Mouse (Mus musculus) brain, adult 2 months (tissue): ENCODE measurements at regions not wholly inside any gene's neighbourhood (a gene's known extent, or its start where the extent isn't known, plus 50 kb on each side); places are given as distances from the start of the nearest gene placed in this dataset.
A peak's percentile ranks its signal among the peaks of the same experiment; 100 is the strongest.

Experiments used
- DNase-seq: peaks from one replicate; pipeline ENCODE4 v3.0.0; 2011; ENCODE audit warnings: low read depth, low spot score

- DNase-seq, result no peak
Measured at GRCm38 (mm10) chr9:17454397-17454796, 837.5 kb upstream of the Chordc1 start.

- DNase-seq, result no peak
Measured at GRCm38 (mm10) chr9:17466379-17466778, 825.5 kb upstream of the Chordc1 start.

GRCm38 (mm10) chr9:17484701-17485422, 807.1 kb upstream of the Chordc1 start:
- DNase-seq, result peak; percentile 75

DNA sequence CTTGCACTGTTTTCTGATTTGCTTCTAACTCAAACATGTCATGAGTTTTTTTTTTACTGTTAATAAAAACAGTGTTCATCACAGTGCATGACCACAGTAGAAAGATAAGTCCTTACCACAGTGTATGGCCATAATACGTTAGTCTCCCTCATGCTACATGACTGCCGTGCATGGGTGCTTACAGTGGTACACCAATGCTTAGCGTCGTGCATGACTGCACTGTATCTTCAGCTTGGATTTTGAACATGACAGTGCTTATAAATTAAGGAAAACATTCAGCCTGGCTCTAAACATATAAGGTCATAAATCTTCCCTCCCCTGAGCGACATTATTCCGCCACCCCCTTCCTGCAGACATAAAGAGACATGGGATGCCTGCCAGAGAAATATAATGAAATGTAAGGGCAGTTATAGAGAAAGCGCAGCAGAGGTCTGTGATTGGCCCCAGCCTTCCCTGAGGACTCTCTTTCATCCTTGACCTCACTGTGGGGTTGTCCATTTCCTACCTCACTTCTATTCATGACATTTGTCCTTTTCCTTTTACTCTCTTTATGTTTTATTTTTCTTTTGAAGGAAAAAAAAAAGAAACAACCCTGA, 791.7 kb upstream of the Chordc1 start:
- no peak for DNase-seq

GRCm38 (mm10) chr9:17508744-17509143, 783.2 kb upstream of the Chordc1 start:
- DNase-seq, result no peak

DNA sequence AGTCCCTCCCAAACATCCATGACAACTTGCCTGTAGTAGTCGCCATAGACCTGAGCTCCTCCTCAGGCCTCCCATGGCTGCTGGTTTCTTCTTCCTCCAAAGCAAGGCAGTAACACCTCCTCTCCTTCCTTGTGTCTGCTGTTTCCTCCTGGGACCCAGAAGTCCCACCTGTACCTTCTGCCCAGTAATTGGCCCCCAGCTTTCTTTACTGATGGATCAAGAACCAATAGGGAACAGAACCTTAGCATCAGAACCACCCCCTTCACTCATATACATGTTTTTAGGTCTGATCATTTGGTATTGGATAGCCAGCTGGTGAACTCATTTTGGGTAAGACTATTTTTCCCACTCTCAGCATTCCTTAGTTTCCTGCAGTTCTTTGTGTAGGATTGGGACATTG, 735.7 kb upstream of the Chordc1 start:
- no peak for DNase-seq

DNA sequence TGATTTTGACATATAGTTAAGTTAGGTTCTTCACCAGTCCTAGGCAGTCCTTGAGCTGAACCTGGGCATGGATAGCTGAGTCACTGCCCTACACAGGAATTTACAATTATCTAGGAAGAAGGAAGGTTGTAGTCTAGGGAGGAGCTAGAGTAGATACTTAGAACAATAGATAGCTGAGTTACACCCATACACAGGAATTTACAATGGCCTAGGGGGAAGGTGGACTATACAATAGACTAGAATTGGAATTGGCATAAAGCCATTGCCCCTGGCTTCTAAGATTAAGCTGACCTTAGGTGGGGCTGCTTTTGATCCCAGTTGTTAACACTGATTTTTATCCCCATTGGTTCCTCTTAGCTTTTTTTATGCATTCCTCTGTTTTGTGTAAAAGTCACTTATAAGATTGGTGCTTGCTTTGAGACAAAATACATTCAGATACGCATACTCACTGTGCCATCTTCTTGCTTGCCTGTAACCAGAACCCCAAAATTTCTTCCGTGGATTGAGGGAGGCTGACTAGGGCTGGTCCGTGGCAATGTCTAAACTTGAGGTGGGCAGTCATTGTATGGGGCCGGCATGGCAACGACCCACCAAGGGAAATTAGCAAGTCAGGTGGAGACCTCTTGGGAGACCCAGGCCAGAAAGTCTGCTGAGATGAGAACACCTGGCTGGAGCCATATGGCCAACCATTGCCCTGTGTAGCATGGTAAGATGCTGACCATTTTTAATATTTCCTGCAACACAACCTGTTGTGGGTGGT, 734.1 kb upstream of the Chordc1 start:
- DNase-seq, result no peak

DNA sequence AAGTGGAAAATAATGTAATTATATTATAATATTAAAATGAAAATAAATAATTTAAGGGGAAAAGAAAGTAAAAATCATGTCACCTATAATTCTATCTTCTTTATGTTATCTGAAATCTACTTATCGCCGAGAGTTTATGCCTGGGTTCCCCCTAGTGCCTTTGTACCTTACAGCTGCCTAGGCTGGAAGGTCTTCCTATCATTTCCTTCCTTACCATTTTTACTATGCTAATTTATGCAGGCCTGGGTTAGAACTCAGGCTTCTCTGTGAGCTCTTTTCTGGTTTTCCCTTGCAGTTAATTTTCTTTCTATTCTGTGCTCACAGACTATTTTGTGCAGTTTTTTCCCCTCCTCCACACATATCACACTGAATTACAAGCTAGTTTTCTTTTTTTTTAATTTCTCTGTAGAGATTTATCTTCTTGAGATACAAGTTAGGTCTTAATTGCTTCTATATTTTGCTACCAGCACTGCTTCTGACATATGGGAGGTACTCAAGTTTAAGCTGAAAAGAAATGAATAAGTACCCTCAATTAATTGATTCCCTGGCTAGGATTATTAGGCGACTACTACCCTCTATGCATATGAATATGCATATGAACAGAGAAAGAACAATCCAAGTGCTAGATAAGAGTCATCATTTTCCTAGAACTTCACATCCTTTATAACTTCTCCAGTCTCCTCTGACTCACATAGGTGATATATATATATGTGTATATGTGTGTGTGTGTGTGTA, 724.0 kb upstream of the Chordc1 start:
- DNase-seq, result peak; percentile 10

DNA sequence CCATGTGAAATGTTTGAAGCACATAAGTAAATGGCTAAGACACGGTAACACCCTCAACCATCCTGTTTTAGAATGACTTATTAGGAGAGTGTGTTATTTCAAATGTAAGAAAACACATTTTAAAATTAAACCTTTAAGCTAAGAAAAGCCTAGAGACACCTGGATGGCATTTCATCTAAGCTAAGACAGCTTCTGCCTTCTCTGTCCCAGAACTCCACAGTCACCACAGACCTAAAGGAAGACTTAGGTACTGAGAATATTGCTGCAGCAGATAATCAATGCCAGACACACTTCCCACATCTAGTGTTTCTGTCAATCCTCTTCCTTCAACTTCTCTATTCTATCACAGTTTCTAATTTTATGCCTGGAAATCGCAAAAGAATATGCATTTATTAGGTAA, 704.4 kb upstream of the Chordc1 start:
- peak; percentile 0 for DNase-seq

- DNase-seq, result peak; percentile 2
Measured at GRCm38 (mm10) chr9:17587968-17588550, 703.9 kb upstream of the Chordc1 start.

- DNase-seq, result no peak
Measured at GRCm38 (mm10) chr9:17611146-17611545, 680.8 kb upstream of the Chordc1 start.

DNA sequence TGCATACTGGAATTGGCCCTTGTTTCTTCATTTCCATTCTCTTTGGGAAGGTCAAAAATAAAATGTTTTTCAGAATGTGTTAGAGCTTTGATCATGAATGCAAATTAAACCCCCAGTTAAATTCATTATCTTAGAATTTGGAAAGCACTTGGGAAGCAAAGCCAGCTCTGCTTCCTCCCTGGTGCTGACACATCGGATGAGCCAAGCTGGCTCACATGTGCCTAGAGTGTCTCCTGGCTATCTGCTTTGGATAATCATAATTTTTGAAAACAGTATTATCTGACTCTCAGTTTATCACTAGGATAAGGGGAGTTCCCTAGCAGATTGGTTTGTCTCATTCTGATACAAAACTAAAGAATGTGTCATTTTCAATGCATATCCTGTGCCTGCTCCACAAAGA, 649.4 kb upstream of the Chordc1 start:
- DNase-seq, result peak; percentile 20

DNA sequence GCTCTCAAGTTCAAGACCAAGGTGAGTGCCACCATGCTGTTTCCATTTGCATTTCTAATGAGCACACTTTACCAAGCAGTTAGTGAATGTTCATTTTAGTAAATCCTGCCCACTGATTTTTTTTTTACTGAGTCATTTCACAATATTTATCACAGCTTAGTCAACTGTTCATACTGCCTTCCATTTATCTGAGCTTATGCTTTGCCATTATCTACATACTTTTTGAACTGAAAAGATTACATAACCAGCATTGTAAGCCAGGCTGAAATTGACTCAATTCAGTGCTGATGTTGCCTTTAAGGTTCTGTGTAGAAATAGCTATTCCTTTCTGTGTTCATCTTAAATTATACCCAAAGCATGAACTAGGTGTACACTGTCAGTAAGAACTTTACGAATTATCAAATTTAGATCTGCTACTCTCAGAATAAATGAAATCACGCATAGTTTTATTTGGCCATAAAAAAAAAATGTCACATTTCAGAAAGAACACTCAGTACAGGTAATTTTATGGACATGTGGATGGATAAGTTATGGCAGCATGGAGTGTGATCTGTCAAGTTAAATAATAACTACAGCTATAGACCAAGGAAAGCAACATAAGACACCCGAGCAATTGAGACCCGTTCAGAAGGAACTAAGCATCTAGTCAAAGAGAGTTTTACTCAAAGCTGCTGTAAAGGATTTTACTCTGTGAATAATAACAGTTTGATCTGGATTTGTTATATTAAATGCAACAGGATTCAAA, 645.9 kb upstream of the Chordc1 start:
- no peak for DNase-seq

DNA sequence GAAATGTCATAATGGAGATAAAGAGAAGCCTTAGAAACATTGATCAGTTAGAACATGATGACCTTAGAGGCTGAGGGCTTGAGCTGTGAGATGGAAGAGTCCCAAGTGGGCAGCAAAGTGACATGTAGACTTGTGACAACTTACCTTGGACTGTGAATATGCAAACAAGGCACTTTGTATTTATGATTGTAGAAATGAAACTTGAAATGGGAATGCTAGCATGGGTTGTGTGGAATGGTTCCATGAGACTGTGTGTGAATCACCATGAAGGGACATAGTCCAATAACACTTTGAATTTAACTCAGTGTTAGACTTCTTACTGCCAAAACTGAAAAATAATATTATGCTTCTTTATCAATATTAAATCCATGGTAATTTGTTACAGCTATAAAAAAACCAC, 638.1 kb upstream of the Chordc1 start:
- no peak for DNase-seq

DNA sequence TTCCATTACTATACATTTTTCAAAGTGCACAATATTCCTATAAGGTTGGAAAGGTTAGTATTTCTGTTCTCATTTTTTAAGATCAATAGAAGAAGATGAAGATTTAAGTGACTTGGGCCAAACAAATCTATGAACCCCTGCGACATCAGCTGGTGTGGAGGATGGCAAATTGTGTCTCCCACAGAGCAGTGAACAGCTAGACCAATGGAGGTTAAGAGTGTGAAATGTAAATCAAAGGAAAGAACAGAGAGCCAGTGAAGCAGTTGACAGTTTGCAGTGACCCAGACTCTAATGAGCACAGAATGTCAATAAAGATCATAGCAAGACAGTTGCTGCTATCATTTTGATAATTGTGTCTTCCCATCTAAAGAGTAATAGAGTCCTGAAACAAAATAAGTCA, 627.8 kb upstream of the Chordc1 start:
- DNase-seq, result no peak

DNA sequence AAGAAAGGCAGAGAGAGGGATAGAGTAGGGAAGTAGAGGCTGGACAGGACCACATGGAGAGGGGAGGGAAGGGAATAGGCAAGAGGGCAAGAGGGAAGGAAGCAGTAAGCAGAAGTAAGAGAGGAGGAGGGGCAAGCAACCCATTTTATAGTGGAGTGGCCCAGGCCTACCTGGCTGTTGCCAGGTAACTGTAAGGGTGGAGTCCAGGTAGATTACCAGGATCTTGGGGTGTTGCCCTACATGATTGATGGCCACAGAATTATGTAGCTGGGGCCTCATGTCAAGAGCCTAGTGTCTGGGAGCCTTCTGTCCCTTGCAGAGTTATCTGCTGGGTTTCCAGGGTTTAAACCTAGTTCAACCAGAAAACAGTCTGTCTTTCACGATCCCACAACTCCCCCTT, 623.7 kb upstream of the Chordc1 start:
- no peak for DNase-seq

GRCm38 (mm10) chr9:17675519-17675918, 616.4 kb upstream of the Chordc1 start:
- no peak for DNase-seq
